Mouse (Mus musculus): ENCODE results near the gene Dnaaf2.
A peak's percentile ranks its signal among the peaks of the same experiment; 100 is the strongest.

DNA sequence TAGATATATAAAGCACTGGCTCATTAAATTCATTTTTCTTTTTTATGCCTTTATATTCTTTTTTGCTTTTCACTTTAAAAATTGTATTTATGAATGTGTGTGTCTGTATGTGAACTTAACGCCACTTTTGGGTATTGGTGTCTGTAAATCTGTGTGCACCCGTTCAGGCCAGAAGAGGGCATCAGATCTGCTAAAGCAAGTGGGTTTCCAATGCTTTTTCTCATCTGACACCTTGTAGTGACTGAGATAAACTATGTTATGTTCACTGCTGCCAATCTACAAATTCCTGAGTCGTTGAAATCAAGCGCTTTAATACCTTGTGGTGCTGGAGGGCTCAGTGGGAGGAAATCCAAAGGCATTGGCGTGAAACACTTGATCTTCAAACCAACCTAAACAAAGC lies 12.8 kb upstream of the Dnaaf2 start:
- TF ChIP-seq CTCF (IDR thresholded peaks at IDR 0.05; ENCODE audit: insufficient read depth, low read length) = 0 out of 2 replicates have a peak, but pooled peaks have one; percentile 2
- no peak for TF ChIP-seq POLR2A (IDR thresholded peaks at IDR 0.05; ENCODE audit: borderline replicate concordance, extremely low read depth, low read depth, low read length)

Measured in lung, adult 2 months (tissue).